Mouse (Mus musculus) liver, embryonic 16.5 days (tissue): ENCODE measurements around the gene Traf3ip1. TPM values are rescaled to one million over a fixed set of nuclear protein-coding genes. Genes with fewer than 3 reads are reported as not detected.

Source experiments
- ATAC-seq: fragments of 200-750 bp; cut with Nextera tagmentation; 2 replicates; pipeline ENCODE4 v1.8.0; 2017; ENCODE audit warnings: low read depth, mild to moderate bottlenecking, moderate number of reproducible peaks, moderate library complexity
- H3K27ac ChIP-seq: fragments of 300-500 bp; sonication (generic); 2 replicates; pipeline ENCODE4 v1.5.1; 2014; ENCODE audit warnings: mild to moderate bottlenecking, low read length
- H3K27me3 ChIP-seq: fragments of 300-500 bp; sonication (generic); 2 replicates; pipeline ENCODE4 v1.6.1; 2014; ENCODE audit warnings: low read depth, low read length, mixed read lengths; ENCODE audit not compliant: control insufficient read depth, insufficient read depth
- H3K36me3 ChIP-seq: fragments of 300-500 bp; sonication (generic); 2 replicates; pipeline ENCODE4 v1.6.1; 2014; ENCODE audit warnings: mild to moderate bottlenecking; ENCODE audit not compliant: control insufficient read depth, insufficient read depth
- H3K4me1 ChIP-seq: fragments of 300-500 bp; sonication (generic); 2 replicates; pipeline ENCODE4 v1.6.1; 2014; ENCODE audit warnings: low read depth, low read length, mixed read lengths; ENCODE audit not compliant: control insufficient read depth
- H3K4me2 ChIP-seq: fragments of 300-500 bp; sonication (generic); 2 replicates; pipeline ENCODE4 v1.6.1; 2014; ENCODE audit warnings: low read depth, low read length, mixed read lengths
- H3K4me3 ChIP-seq: fragments of 300-500 bp; sonication (generic); 2 replicates; pipeline ENCODE4 v1.5.1; 2014; ENCODE audit warnings: low read depth, mild to moderate bottlenecking, low read length
- H3K9ac ChIP-seq: fragments of 300-500 bp; sonication (generic); 2 replicates; pipeline ENCODE4 v1.6.1; 2014; ENCODE audit warnings: low read depth, low read length
- H3K9me3 ChIP-seq: fragments of 300-500 bp; sonication (generic); replicated peaks from 2 replicates; pipeline ENCODE4 v1.6.1; 2016; ENCODE audit warnings: low read length; ENCODE audit not compliant: control insufficient read depth
- WGBS: fragments of 180-500 bp; shearing (Covaris S2); extraction: QIAGEN DNeasy Blood & Tissue Kit; methylation state at CpG from one replicate; pipeline ENCODE4 v1.1.7; 2014; ENCODE audit not compliant: insufficient replicate concordance; 5-methylcytosine and 5-hydroxymethylcytosine counted together
- polyA plus RNA-seq: library from polyadenylated mRNA; unstranded; fragments of >200 nt; fragmentation: Nextera tagmentation; extraction: Ambion mirVana; gene quantifications from 2 replicates; pipeline ENCODE4 v1.2.1, GENCODE M21; 2015

Gene Traf3ip1
- polyA plus RNA-seq, 1 experiment from 2014 or later, result 1.5 TPM

DNA sequence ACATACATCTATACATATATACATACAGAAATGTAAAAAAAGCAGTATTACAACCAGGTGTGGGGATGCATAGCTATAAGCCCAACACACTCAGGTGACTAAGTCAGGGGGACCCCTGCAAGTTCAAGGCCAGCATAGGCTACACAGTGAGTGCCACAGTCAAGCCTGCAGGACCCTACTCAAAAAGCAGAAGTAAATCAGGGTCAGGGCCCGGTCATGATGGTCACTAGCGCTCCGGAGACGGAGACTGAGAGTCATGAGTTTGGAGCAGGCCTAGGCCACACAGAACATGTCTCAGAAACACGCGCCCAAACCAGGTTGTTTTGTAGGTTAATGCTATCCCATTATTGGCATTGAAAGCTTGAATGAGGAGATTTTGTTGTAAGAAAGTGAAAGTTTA is 4.1 kb downstream of the Traf3ip1 start:
- no peaks in the 10 kb centered on the region for H3K9me3 ChIP-seq
- no peaks in the 10 kb centered on the region for H3K27me3 ChIP-seq
- no peak overlapping the region for H3K4me3 ChIP-seq
- H3K27ac ChIP-seq, result no peak overlapping the region
- H3K36me3 ChIP-seq, result no peaks in the 10 kb centered on the region
- 78% methylated on average over 6 of the region's 6 CpGs for WGBS
- H3K4me2 ChIP-seq, result no peak overlapping the region
- no peak for ATAC-seq
- H3K9ac ChIP-seq, result no peak overlapping the region
- peaks cover 12% of the 10 kb centered on the region for H3K4me1 ChIP-seq

DNA sequence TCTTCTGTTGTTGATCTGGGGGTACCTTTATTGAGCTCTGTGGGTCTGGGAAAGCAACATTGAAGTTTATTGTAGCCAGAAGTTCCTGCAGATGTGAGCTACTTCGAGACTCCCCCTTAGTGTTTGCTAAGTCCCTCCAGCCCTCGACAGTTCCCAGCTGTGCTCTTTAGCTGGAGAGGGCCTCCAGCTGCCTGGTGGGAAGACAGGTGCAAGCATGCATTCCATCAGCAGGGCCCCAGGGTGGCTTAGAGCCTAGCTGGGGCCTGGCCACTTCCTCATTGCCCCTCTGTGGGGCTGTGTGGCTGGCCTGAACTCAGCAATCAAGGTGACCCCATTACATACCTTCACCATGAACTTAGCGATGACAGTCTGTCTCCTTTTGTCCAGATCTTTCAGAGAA is 10.2 kb downstream of the Traf3ip1 start:
- Histone ChIP-seq H3K27ac (no peak overlapping the region), H3K9ac (no peak overlapping the region), H3K4me3 (no peak overlapping the region), H3K4me1 (no peaks in the 10 kb centered on the region), H3K4me2 (no peak overlapping the region), H3K27me3 (no peaks in the 10 kb centered on the region), H3K36me3 (no peaks in the 10 kb centered on the region), H3K9me3 (no peaks in the 10 kb centered on the region)
- ATAC-seq, result no peak
- WGBS, result 57% methylated on average over 3 of the region's 3 CpGs

DNA sequence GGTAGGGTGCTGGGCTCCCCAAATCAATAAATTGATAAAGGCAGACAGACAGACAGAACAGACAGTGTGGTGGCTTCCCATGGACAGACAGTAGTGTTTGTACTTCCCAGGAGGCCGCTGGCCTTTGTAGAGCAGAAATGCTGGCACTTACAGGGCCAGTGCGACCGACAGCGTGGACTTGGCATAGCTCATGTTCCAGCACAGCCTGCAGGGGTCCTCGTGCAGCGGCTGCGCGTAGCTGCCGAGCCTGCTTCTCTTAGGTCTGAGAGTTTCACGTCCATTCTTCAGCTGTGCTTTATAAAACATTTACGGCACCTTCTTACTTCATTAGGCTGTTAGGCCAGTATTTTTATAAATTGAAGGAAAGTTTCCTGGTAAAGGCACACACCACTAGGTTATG is 20.5 kb downstream of the Traf3ip1 start:
- no peak overlapping the region for H3K4me2 ChIP-seq

DNA sequence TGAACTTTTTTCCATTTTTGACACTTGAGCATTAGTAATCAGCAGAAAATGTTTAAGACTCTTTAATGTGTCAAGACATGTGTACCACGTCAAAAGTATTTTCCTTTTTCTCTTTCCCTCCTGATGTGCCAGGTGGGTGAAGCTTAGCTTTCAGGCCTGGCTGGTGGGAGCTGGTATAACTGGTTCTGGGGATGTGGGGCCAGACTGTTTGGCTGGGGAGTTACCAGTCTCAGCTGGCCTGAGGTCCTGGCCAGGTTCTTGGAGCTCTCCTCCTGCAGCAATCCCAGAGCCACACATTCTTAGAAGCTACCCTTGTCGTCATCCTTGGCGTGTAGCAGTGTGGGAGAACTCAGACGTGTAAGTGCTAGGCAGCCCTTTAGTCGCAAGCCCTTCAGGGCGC is 21.2 kb downstream of the Traf3ip1 start:
- Histone ChIP-seq H3K4me2 (no peak overlapping the region), H3K27me3 (no peaks in the 10 kb centered on the region), H3K27ac (no peak overlapping the region), H3K4me3 (no peak overlapping the region), H3K4me1 (no peaks in the 10 kb centered on the region), H3K9me3 (no peaks in the 10 kb centered on the region), H3K9ac (no peak overlapping the region), H3K36me3 (no peaks in the 10 kb centered on the region)
- WGBS, result 76% methylated on average over 6 of the region's 6 CpGs
- no peak for ATAC-seq

More for the DNA sequence above, 20.5 kb downstream of the Traf3ip1 start:
- Histone ChIP-seq H3K4me1 (no peaks in the 10 kb centered on the region), H3K9ac (no peak overlapping the region), H3K4me3 (no peak overlapping the region), H3K36me3 (no peaks in the 10 kb centered on the region), H3K27ac (no peak overlapping the region), H3K9me3 (no peaks in the 10 kb centered on the region), H3K27me3 (no peaks in the 10 kb centered on the region)
- 72% methylated on average over 11 of the region's 11 CpGs for WGBS
- no peak for ATAC-seq

DNA sequence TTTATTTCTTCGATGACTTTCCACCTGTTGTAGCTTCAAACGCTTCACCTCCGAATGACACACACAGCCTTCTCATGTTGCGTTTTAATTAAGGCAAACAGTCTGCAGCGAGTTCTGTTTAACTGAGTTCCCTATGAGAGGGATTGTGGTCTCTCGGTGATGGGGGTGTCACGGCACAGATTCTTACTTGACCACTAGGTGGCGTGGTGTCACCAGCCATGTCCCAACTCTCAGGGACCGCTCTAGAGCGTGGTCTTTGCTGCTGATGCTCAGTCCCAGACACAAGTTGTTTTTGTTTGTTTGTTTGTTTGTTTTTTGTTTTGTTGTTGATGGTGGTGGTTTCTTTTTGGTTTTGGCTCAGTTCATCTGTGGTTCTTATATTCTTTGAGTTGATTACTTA is 29.3 kb downstream of the Traf3ip1 start:
- ATAC-seq, result peak; percentile 60; the same call in 1 of the 2 replicates

DNA sequence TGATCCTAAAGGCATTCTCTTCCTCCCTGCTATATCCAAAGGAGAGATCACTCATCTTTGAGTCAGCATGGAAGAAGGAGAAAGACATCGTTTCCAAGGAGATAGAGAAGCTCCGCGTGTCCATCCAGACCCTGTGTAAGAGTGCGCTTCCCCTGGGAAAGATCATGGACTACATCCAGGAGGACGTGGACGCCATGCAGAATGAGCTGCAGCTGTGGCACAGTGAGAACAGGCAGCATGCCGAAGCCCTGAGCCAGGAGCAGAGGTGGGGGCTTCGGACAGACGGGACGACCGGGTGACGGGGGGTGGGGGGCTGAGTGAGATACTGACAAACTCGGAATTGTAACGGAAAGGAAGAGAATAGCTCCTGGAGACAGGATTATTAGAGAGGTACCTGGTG is 31.4 kb downstream of the Traf3ip1 start:
- H3K9ac ChIP-seq, result no peak overlapping the region
- no peak for ATAC-seq
- no peak overlapping the region for H3K4me3 ChIP-seq
- H3K4me1 ChIP-seq, result no peaks in the 10 kb centered on the region
- H3K4me2 ChIP-seq, result no peak overlapping the region
- H3K27me3 ChIP-seq, result no peaks in the 10 kb centered on the region
- H3K36me3 ChIP-seq, result no peaks in the 10 kb centered on the region
- H3K27ac ChIP-seq, result no peak overlapping the region
- H3K9me3 ChIP-seq, result no peaks in the 10 kb centered on the region
- WGBS, result 90% methylated on average over 14 of the region's 14 CpGs

More for the DNA sequence above, 29.3 kb downstream of the Traf3ip1 start:
- Histone ChIP-seq H3K4me1 (no peaks in the 10 kb centered on the region), H3K27ac (no peak overlapping the region), H3K9me3 (no peaks in the 10 kb centered on the region), H3K9ac (no peak overlapping the region), H3K36me3 (no peaks in the 10 kb centered on the region), H3K27me3 (no peaks in the 10 kb centered on the region), H3K4me2 (no peak overlapping the region), H3K4me3 (no peak overlapping the region)
- 16% methylated on average over 10 of the region's 10 CpGs for WGBS

DNA sequence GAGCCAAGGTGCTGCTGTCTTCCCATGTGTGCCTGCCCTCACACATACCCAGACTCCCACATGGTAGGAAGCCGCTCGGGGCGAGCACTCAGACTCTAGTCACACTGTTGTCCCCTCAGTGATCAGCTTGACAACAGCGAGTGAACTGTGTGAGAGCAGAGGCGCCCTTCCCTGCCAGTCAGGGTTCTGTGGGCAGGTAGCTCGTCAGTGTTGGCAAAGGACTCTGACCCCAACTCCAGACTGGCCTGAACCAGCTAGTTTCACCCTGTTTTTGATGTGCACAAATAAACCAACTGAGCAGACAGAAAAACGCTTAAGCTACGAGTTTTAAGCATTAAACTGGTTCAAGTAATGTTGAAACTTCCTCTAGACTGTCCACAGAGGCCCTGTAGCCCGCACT is 35.7 kb downstream of the Traf3ip1 start:
- Histone ChIP-seq H3K9me3 (no peaks in the 10 kb centered on the region), H3K4me1 (peaks cover 27% of the 10 kb centered on the region), H3K27ac (no peak overlapping the region), H3K4me3 (no peak overlapping the region), H3K4me2 (no peak overlapping the region), H3K36me3 (no peaks in the 10 kb centered on the region), H3K9ac (no peak overlapping the region), H3K27me3 (no peaks in the 10 kb centered on the region)
- ATAC-seq, result no peak
- 71% methylated on average over 9 of the region's 9 CpGs for WGBS

DNA sequence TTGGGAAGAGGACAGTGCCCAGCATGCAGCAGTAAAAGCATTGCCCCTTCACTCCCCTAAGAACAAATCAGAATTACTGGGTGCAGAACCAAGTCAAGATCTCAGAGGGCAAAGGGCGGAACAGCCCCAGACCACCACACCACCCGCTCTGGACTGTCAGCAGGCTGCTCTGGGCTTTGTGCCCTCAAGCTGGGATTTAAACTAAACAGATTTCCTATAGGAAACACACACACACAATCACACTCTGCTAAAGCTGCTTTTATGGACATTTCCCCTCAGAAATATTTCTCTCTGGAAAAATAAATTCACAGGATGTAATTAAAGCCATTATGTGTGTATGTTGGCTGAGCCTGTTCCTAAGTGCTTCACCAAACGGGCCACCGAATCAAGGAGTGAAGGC is 37.8 kb downstream of the Traf3ip1 start:
- Histone ChIP-seq H3K9ac (no peak overlapping the region), H3K9me3 (no peaks in the 10 kb centered on the region), H3K4me1 (peaks cover 31% of the 10 kb centered on the region), H3K36me3 (no peaks in the 10 kb centered on the region), H3K27ac (peak overlapping the region; percentile 82), H3K27me3 (no peaks in the 10 kb centered on the region), H3K4me2 (no peak overlapping the region), H3K4me3 (no peak overlapping the region)
- WGBS, result 87% methylated on average over 4 of the region's 4 CpGs
- ATAC-seq, result no peak

DNA sequence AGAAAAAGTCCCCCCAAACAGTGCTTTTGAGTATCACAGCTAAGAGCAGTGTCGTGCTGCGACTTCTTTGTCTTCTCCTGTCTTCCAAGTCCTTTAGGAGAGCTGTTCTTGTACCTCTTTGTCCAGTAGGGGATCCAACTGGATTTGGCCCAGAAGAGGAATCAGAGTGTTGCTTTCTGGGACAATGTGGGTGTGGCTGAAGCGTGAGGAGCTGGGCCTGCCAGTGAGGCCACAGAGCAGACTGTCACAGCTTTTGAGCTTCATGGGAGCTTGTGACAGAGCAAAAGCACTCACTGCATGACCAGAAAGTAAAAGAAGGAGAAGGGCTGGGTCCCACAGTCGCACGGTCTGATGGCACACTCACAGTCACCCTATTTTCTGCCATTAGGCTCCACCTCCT is 38.4 kb downstream of the Traf3ip1 start:
- 68% methylated on average over 5 of the region's 5 CpGs for WGBS
- peaks cover 33% of the 10 kb centered on the region for H3K4me1 ChIP-seq
- H3K4me3 ChIP-seq, result no peak overlapping the region
- no peaks in the 10 kb centered on the region for H3K36me3 ChIP-seq
- peak; percentile 53 for ATAC-seq
- peak overlapping the region; percentile 59 for H3K4me2 ChIP-seq
- peak overlapping the region; percentile 56 for H3K9ac ChIP-seq
- H3K9me3 ChIP-seq, result no peaks in the 10 kb centered on the region
- peak overlapping the region; percentile 82 for H3K27ac ChIP-seq
- no peaks in the 10 kb centered on the region for H3K27me3 ChIP-seq
